Mouse (Mus musculus): ENCODE data around the gene Ncapd3. TPM values are rescaled to one million over a fixed set of nuclear protein-coding genes. Genes with fewer than 3 reads are reported as not detected.

The Ncapd3 gene
- polyA plus RNA-seq, 1 experiment from 2014 or later: 33.7 TPM

- Histone ChIP-seq H3K9ac (replicated peaks) (no peak overlapping the region), H3K36me3 (0 out of 2 replicates have a peak, but pooled peaks cover 2% of the 10 kb centered on the region), H3K27me3 (no peaks in the 10 kb centered on the region), H3K4me1 (peaks cover 6% of the 10 kb centered on the region; the same call in 1 of the 2 replicates), H3K4me3 (no peak overlapping the region), H3K4me2 (replicated peaks) (no peak overlapping the region), H3K9me3 (no peaks in the 10 kb centered on the region), H3K27ac (replicated peaks) (no peak overlapping the region)
- peak; percentile 19; the same call in 1 of the 2 replicates for ATAC-seq (ENCODE audit: low FRiP score, low read depth)
- 83% methylated on average over 1 of the region's 1 CpGs for WGBS
These were observed 104.4 kb downstream of the Ncapd3 start for GRCm38 (mm10) chr9:27134410-27134809.

- WGBS: 94% methylated on average over 7 of the region's 7 CpGs
- H3K36me3 ChIP-seq: peaks cover 8% of the 10 kb centered on the region
These were observed 105.4 kb downstream of the Ncapd3 start for GRCm38 (mm10) chr9:27135372-27135771.

DNA sequence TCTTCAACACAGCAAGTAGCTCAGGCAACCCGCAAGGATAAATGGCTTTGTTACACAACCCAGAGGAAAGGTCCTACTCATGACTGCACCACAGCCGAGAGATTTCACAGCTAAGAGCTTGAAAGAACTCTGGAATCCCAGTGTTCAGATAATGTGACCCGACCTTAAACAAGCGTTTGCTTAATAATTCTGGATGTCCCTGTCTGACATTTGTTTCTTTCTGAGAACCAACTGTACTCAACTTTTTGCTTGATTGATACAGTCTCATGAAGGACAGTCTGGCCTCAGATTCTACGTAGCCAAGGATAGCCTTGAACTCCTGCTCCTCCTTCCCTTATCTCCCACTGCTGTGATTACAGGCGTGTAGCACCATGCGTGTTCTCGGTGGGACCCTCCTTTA, 106.7 kb downstream of the Ncapd3 start:
- no peak for ATAC-seq (ENCODE audit: low FRiP score, low read depth)
- no peak overlapping the region for H3K4me3 ChIP-seq
- H3K27me3 ChIP-seq: no peaks in the 10 kb centered on the region
- H3K9me3 ChIP-seq: 0 out of 2 replicates have a peak, but pooled peaks cover 2% of the 10 kb centered on the region
- peaks cover 20% of the 10 kb centered on the region for H3K36me3 ChIP-seq
- WGBS: 89% methylated on average over 8 of the region's 8 CpGs
- no peak overlapping the region for H3K4me2 ChIP-seq (replicated peaks)
- no peak overlapping the region for H3K9ac ChIP-seq (replicated peaks)
- peaks cover 6% of the 10 kb centered on the region; the same call in 1 of the 2 replicates for H3K4me1 ChIP-seq
- no peak overlapping the region for H3K27ac ChIP-seq (replicated peaks)

More at GRCm38 (mm10) chr9:27135372-27135771, 105.4 kb downstream of the Ncapd3 start:
- Histone ChIP-seq H3K27ac (replicated peaks) (no peak overlapping the region), H3K4me2 (replicated peaks) (no peak overlapping the region), H3K4me1 (peaks cover 6% of the 10 kb centered on the region; the same call in 1 of the 2 replicates), H3K4me3 (no peak overlapping the region), H3K9ac (replicated peaks) (no peak overlapping the region), H3K27me3 (no peaks in the 10 kb centered on the region), H3K9me3 (0 out of 2 replicates have a peak, but pooled peaks cover 2% of the 10 kb centered on the region)
- no peak for ATAC-seq (ENCODE audit: low FRiP score, low read depth)

- H3K4me2 ChIP-seq (replicated peaks): no peak overlapping the region
- 0 out of 2 replicates have a peak, but pooled peaks cover 2% of the 10 kb centered on the region for H3K9me3 ChIP-seq
- 94% methylated on average over 10 of the region's 10 CpGs for WGBS
- ATAC-seq (ENCODE audit: low FRiP score, low read depth): no peak
- no peak overlapping the region for H3K27ac ChIP-seq (replicated peaks)
- H3K9ac ChIP-seq (replicated peaks): no peak overlapping the region
- no peak overlapping the region for H3K4me3 ChIP-seq
- H3K27me3 ChIP-seq: no peaks in the 10 kb centered on the region
- H3K36me3 ChIP-seq: peaks cover 37% of the 10 kb centered on the region
- no peaks in the 10 kb centered on the region for H3K4me1 ChIP-seq
These were observed 110.6 kb downstream of the Ncapd3 start for GRCm38 (mm10) chr9:27140432-27141065.

DNA sequence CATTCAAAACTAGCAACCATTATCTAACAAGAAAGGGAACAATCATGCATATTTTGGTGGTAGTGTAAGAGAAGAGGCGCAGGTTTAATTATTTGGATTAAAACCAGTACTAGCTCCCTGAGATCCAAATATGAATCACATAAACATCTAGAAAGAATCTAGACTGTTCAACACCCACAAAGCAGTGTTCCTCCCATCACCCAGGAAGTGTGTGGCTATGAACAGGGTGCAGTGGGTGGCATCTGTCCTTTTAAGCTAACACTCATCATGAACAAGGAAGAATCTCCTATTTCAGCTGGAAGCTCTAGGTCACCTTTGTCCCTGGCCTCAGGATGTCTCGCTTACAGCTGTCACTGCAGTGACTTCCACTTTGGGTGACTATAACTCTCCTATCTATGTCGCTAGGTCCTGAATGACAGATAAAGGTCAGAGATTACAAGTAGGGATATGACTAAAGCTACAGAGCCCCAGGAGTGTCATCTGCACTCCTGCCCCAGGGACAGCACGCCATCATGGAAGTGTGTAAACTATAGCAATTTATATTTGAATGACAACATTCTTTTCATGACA, 114.4 kb downstream of the Ncapd3 start:
- no peak overlapping the region for H3K4me3 ChIP-seq
- no peak for ATAC-seq (ENCODE audit: low FRiP score, low read depth)
- H3K4me1 ChIP-seq: peaks cover 19% of the 10 kb centered on the region
- H3K9ac ChIP-seq (replicated peaks): no peak overlapping the region
- H3K36me3 ChIP-seq: peaks cover 48% of the 10 kb centered on the region
- H3K27me3 ChIP-seq: no peaks in the 10 kb centered on the region
- H3K9me3 ChIP-seq: 0 out of 2 replicates have a peak, but pooled peaks cover 2% of the 10 kb centered on the region
- 87% methylated on average over 4 of the region's 4 CpGs for WGBS
- H3K4me2 ChIP-seq (replicated peaks): no peak overlapping the region
- no peak overlapping the region for H3K27ac ChIP-seq (replicated peaks)

Other genes starting within 250 kb of the Ncapd3 start
- gene Glb1l2, start 223.7 kb upstream of the Ncapd3 start, polyA plus RNA-seq (2016; fragmentation: Nextera tagmentation; extraction: Ambion mirVana): 2.8 and 4.1 TPM in 2 replicates
- gene Glb1l3, start 169.3 kb upstream of the Ncapd3 start, polyA plus RNA-seq (2016; fragmentation: Nextera tagmentation; extraction: Ambion mirVana): not detected in 2 replicates
- not detected in 2 replicates for gene Gm1110, start 107.1 kb upstream of the Ncapd3 start, polyA plus RNA-seq (2016; fragmentation: Nextera tagmentation; extraction: Ambion mirVana)
- gene Acad8, start 30.6 kb upstream of the Ncapd3 start, polyA plus RNA-seq (2016; fragmentation: Nextera tagmentation; extraction: Ambion mirVana): 36.8 and 38.3 TPM in 2 replicates
- 134 and 142 TPM in 2 replicates for gene Thyn1, start 30.5 kb upstream of the Ncapd3 start, polyA plus RNA-seq (2016; fragmentation: Nextera tagmentation; extraction: Ambion mirVana)
- 61.4 and 63.4 TPM in 2 replicates for gene Vps26b, start 110 bp upstream of the Ncapd3 start, polyA plus RNA-seq (2016; fragmentation: Nextera tagmentation; extraction: Ambion mirVana)
- 137 and 144 TPM in 2 replicates for gene Jam3, start 125.2 kb downstream of the Ncapd3 start, polyA plus RNA-seq (2016; fragmentation: Nextera tagmentation; extraction: Ambion mirVana)

Data from midbrain, embryonic 12.5 days (tissue).